Mouse (Mus musculus): ENCODE results near the gene Zbtb11.

DNA sequence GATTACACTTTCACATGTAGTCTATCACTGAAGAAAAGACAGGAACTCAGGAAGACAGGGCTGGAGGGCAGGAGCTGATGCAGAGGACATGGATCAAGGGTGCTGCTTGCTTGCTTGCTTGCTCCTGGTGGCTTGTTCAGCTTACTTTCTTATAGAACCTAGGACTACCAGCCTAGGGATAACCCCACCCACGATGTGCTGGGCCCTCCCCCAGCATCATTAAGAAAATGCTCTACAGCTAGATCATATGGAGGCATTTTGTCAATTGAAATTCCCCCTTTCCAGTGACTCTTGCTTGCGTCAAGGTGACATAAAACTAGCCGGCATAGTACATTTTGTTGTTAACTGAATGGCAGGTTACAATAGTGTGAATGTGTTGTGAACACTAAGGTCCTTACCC is 82.2 kb downstream of the Zbtb11 start:
- no peak for TF ChIP-seq EP300 (IDR thresholded peaks at IDR 0.05; ENCODE audit: insufficient read depth, low read depth, low read length)
- TF ChIP-seq CTCF (IDR thresholded peaks at IDR 0.05): no peak
- TF ChIP-seq POLR2A (IDR thresholded peaks at IDR 0.05; ENCODE audit: insufficient read depth, low read depth, low read length): no peak
